Mouse (Mus musculus) stomach, embryonic 15.5 days (tissue): ENCODE results near the gene Gm4969. TPM values are rescaled to one million over a fixed set of nuclear protein-coding genes. Genes with fewer than 3 reads are reported as not detected.
A peak's percentile ranks its signal among the peaks of the same experiment; 100 is the strongest.

ENCODE experiments used
- ATAC-seq: fragments of 200-750 bp; cut with Nextera tagmentation; 2 replicates; pipeline ENCODE4 v1.8.0; 2017; ENCODE audit warnings: low read depth, moderate number of reproducible peaks, moderate TSS enrichment; ENCODE audit not compliant: insufficient read depth, low FRiP score
- H3K27ac ChIP-seq: fragments of 300-500 bp; sonication (generic); 2 replicates; pipeline ENCODE4 v1.5.1; 2015; ENCODE audit warnings: mild to moderate bottlenecking, inconsistent platforms
- H3K27me3 ChIP-seq: fragments of 300-500 bp; sonication (generic); replicated peaks from 2 replicates; pipeline ENCODE4 v1.6.1; 2015; ENCODE audit warnings: inconsistent platforms
- H3K36me3 ChIP-seq: fragments of 300-500 bp; sonication (generic); 2 replicates; pipeline ENCODE4 v1.6.1; 2015; ENCODE audit warnings: inconsistent platforms
- H3K4me1 ChIP-seq: fragments of 300-500 bp; sonication (generic); 2 replicates; pipeline ENCODE4 v1.6.1; 2015; ENCODE audit warnings: inconsistent platforms
- H3K4me2 ChIP-seq: fragments of 300-500 bp; sonication (generic); 2 replicates; pipeline ENCODE4 v1.6.1; 2015; ENCODE audit warnings: mild to moderate bottlenecking, inconsistent platforms
- H3K4me3 ChIP-seq: fragments of 300-500 bp; sonication (generic); replicated peaks from 2 replicates; pipeline ENCODE4 v1.5.1; 2015; ENCODE audit warnings: inconsistent platforms
- H3K9ac ChIP-seq: fragments of 300-500 bp; sonication (generic); 2 replicates; pipeline ENCODE4 v1.6.1; 2015; ENCODE audit warnings: inconsistent platforms
- H3K9me3 ChIP-seq: fragments of 300-500 bp; sonication (generic); 2 replicates; pipeline ENCODE4 v1.6.1; 2016; ENCODE audit warnings: inconsistent platforms
- WGBS: fragments of 180-500 bp; shearing (Covaris S2); methylation state at CpG from one replicate; pipeline ENCODE4 v1.1.7; 2015; 5-methylcytosine and 5-hydroxymethylcytosine counted together
- polyA plus RNA-seq: library from polyadenylated mRNA; unstranded; fragments of >200 nt; fragmentation: Nextera tagmentation; extraction: Ambion mirVana; gene quantifications from 2 replicates; pipeline ENCODE4 v1.2.1, GENCODE M21; 2015

The Gm4969 gene
- polyA plus RNA-seq: 2.8 and 3.2 TPM in 2 replicates

DNA sequence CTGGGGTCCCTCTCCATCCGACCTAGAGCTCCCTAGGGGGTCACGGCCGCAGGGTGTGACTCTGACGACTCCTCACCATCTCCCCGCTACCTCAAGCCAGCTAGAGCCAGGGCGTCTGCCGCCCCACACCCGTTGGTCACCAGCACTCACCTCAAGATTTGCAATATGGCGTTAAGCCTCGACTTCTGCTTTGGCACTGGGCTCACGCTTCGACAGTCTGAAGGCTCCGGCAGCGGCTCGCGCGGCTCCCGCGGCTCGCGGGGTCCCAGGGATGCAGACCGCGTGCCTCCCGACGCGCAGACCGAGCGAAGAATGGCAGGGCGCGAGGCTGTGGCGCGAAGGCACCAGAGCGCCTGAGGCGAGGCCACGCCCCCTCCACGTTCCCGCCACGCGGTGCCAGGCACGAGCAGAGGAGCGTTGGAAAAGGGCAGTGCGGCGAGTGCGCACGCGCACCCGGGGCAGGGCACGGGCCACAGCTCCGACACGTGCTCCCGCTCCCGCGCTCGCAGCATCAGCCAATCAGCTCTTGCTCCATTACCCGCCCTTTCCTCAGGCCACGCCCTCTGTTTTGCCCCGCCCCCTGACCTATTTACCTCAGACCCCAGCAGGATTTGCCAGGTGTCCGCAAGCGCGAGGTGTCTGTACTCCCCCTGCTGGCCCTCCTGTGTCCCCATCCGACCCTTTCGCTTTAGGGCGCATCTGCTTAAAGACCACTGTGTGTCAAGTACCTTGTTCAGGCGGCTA, at the start of gene Gm4969:
Gm4969 (minus strand) TSS at position 341 of the 744 bp plus-strand sequence.
- Histone ChIP-seq H3K36me3 (no peaks in the 10 kb centered on the region), H3K27ac (no peak within 1 kb of the TSS), H3K9me3 (no peaks in the 10 kb centered on the region; the same call in 1 of the 2 replicates), H3K27me3 (no peaks in the 10 kb centered on the region), H3K4me3 (peak within 1 kb of the TSS; percentile 32), H3K9ac (no peak within 1 kb of the TSS), H3K4me1 (peaks cover 23% of the 10 kb centered on the region), H3K4me2 (peak within 1 kb of the TSS; percentile 59)
- peak; percentile 15; the same call in 1 of the 2 replicates for ATAC-seq
- WGBS: 22% methylated on average over 64 of the region's 64 CpGs

- Histone ChIP-seq H3K36me3 (no peaks in the 10 kb centered on the region), H3K27me3 (peaks cover 6% of the 10 kb centered on the region), H3K4me1 (peaks cover 32% of the 10 kb centered on the region), H3K9ac (no peak overlapping the region), H3K27ac (no peak overlapping the region), H3K4me3 (no peak overlapping the region), H3K4me2 (no peak overlapping the region), H3K9me3 (no peaks in the 10 kb centered on the region)
- no peak for ATAC-seq
- WGBS: 87% methylated on average over 3 of the region's 3 CpGs
These were observed 48.8 kb upstream of the Gm4969 start for GRCm38 (mm10) chr7:19166990-19167389.

DNA sequence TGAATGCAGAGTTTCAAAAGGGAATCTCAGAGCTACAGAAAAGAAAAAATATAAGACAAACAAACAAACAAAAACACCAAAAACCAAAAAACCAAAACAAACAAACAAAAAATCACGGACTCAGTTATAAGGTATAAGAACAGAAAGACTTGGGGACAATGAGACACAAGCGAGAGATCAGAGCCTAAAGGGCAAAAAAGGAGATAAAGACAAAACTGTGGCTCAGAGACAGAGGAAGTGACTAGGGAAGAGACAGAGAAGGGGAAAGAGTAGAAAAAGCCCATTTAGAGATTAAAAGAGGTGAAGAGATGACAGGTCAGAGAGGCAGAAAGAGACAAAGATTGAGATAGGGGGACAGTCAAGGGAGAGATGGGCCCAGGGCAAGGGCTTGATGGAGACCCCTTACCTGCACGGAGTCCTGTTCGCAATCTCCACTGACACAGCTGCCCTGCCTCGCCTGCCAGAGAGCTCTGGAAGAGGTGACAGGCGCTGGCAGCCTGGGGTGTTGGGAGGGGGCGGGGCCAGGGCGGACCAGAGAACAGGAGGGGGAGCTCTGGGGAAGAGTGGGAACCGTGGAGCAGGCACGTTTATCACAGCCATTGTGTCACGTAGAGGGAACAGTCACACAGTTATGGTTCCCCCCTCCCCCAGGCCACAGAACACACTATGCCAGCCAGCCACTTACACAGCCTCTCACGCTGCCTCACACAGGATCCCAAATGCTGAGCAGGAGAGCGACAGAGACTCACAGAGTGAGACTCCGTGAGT, 47.7 kb upstream of the Gm4969 start, which contains the start of gene Gipr:
Gipr (minus strand) TSS at position 472 of the 768 bp plus-strand sequence.
- Histone ChIP-seq H3K36me3 (no peaks in the 10 kb centered on the region), H3K27ac (0 out of 2 replicates have a peak within 1 kb of the TSS, but pooled peaks have one; percentile 12), H3K9ac (no peak within 1 kb of the TSS), H3K4me2 (peak within 1 kb of the TSS; percentile 36), H3K4me3 (peak within 1 kb of the TSS; percentile 10), H3K9me3 (no peaks in the 10 kb centered on the region), H3K27me3 (peaks cover 6% of the 10 kb centered on the region), H3K4me1 (peaks cover 29% of the 10 kb centered on the region)
- peak; percentile 44 for ATAC-seq
- 10% methylated on average over 14 of the region's 14 CpGs for WGBS

GRCm38 (mm10) chr7:19164978-19165377, 46.8 kb upstream of the Gm4969 start:
- peaks cover 6% of the 10 kb centered on the region for H3K27me3 ChIP-seq
- peak overlapping the region; percentile 36 for H3K4me2 ChIP-seq
- no peak overlapping the region for H3K9ac ChIP-seq
- peaks cover 27% of the 10 kb centered on the region for H3K4me1 ChIP-seq
- ATAC-seq: peak; percentile 59
- no peak overlapping the region for H3K27ac ChIP-seq
- H3K9me3 ChIP-seq: no peaks in the 10 kb centered on the region
- 4% methylated on average over 13 of the region's 13 CpGs for WGBS
- no peaks in the 10 kb centered on the region for H3K36me3 ChIP-seq
- H3K4me3 ChIP-seq: 0 out of 2 replicates have a peak overlapping the region, but pooled peaks have one; percentile 7

- 0% methylated on average over 6 of the region's 6 CpGs for WGBS
- peak; percentile 41; the same call in 1 of the 2 replicates for ATAC-seq
- Histone ChIP-seq H3K27ac (no peak overlapping the region), H3K9ac (no peak overlapping the region), H3K36me3 (no peaks in the 10 kb centered on the region), H3K4me2 (peak overlapping the region; percentile 36), H3K4me3 (0 out of 2 replicates have a peak overlapping the region, but pooled peaks have one; percentile 7), H3K9me3 (no peaks in the 10 kb centered on the region), H3K4me1 (peaks cover 34% of the 10 kb centered on the region), H3K27me3 (peaks cover 14% of the 10 kb centered on the region)
These were observed 46.0 kb upstream of the Gm4969 start for GRCm38 (mm10) chr7:19164189-19164588.

GRCm38 (mm10) chr7:19163752-19164151, 45.6 kb upstream of the Gm4969 start:
- peaks cover 16% of the 10 kb centered on the region for H3K27me3 ChIP-seq

GRCm38 (mm10) chr7:19162928-19163327, 44.8 kb upstream of the Gm4969 start:
- Histone ChIP-seq H3K4me3 (no peak overlapping the region), H3K9me3 (no peaks in the 10 kb centered on the region), H3K4me2 (no peak overlapping the region), H3K9ac (no peak overlapping the region), H3K36me3 (no peaks in the 10 kb centered on the region), H3K27me3 (peaks cover 16% of the 10 kb centered on the region), H3K4me1 (peaks cover 34% of the 10 kb centered on the region), H3K27ac (no peak overlapping the region)
- 84% methylated on average over 7 of the region's 7 CpGs for WGBS
- ATAC-seq: no peak

More at GRCm38 (mm10) chr7:19163752-19164151, 45.6 kb upstream of the Gm4969 start:
- Histone ChIP-seq H3K27ac (no peak overlapping the region), H3K4me1 (peaks cover 34% of the 10 kb centered on the region), H3K4me2 (peak overlapping the region; percentile 36), H3K4me3 (no peak overlapping the region), H3K36me3 (no peaks in the 10 kb centered on the region), H3K9ac (no peak overlapping the region), H3K9me3 (no peaks in the 10 kb centered on the region)
- no peak for ATAC-seq
- 26% methylated on average over 12 of the region's 12 CpGs for WGBS

- H3K9me3 ChIP-seq: no peaks in the 10 kb centered on the region
- peaks cover 15% of the 10 kb centered on the region for H3K27me3 ChIP-seq
- H3K4me3 ChIP-seq: peak overlapping the region; percentile 42
- peak; percentile 60; the same call in 1 of the 2 replicates for ATAC-seq
- H3K9ac ChIP-seq: no peak overlapping the region
- peak overlapping the region; percentile 73 for H3K4me2 ChIP-seq
- 2% methylated on average over 20 of the region's 20 CpGs for WGBS
- H3K36me3 ChIP-seq: no peaks in the 10 kb centered on the region
- H3K27ac ChIP-seq: no peak overlapping the region
- H3K4me1 ChIP-seq: peaks cover 40% of the 10 kb centered on the region
These were observed 41.9 kb upstream of the Gm4969 start for GRCm38 (mm10) chr7:19160115-19160514.

DNA sequence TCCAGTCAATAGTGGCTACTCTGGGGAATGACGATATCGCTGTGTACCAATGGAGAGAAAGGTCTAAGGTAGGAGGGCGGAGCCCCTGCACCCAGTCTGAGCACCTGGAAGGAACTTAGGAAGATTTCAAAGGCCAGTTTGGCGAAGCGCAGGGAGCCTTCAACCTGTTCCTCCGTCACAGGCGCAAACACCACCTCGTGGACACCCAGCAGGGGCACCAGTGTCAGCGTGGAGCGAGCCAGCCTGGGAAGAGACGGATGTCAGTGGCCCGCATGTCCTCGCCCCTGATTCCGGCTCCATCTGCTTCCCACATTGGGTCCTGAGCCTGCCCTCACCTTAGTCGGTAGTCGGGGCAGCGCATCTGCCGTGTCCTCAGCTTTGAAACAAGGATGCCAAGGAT, 41.2 kb upstream of the Gm4969 start:
- peaks cover 34% of the 10 kb centered on the region for H3K4me1 ChIP-seq
- no peaks in the 10 kb centered on the region for H3K9me3 ChIP-seq
- no peak for ATAC-seq
- WGBS: 10% methylated on average over 18 of the region's 18 CpGs
- H3K4me2 ChIP-seq: peak overlapping the region; percentile 73
- H3K27me3 ChIP-seq: peaks cover 10% of the 10 kb centered on the region
- no peak overlapping the region for H3K9ac ChIP-seq
- 0 out of 2 replicates have a peak, but pooled peaks cover 3% of the 10 kb centered on the region for H3K36me3 ChIP-seq
- H3K4me3 ChIP-seq: peak overlapping the region; percentile 42
- no peak overlapping the region for H3K27ac ChIP-seq

- no peak for ATAC-seq
- no peak overlapping the region for H3K4me3 ChIP-seq
- 0 out of 2 replicates have a peak, but pooled peaks cover 3% of the 10 kb centered on the region for H3K36me3 ChIP-seq
- H3K9ac ChIP-seq: no peak overlapping the region
- peaks cover 28% of the 10 kb centered on the region for H3K4me1 ChIP-seq
- H3K9me3 ChIP-seq: no peaks in the 10 kb centered on the region
- 60% methylated on average over 11 of the region's 11 CpGs for WGBS
- peaks cover 10% of the 10 kb centered on the region for H3K27me3 ChIP-seq
- H3K27ac ChIP-seq: no peak overlapping the region
- no peak overlapping the region for H3K4me2 ChIP-seq
These were observed 40.4 kb upstream of the Gm4969 start for GRCm38 (mm10) chr7:19158601-19159000.

- 6% methylated on average over 30 of the region's 30 CpGs for WGBS
- peaks cover 10% of the 10 kb centered on the region for H3K27me3 ChIP-seq
- peaks cover 27% of the 10 kb centered on the region for H3K4me1 ChIP-seq
- H3K36me3 ChIP-seq: peaks cover 10% of the 10 kb centered on the region; the same call in 1 of the 2 replicates
- ATAC-seq: peak; percentile 54; the same call in 1 of the 2 replicates
- no peak overlapping the region for H3K4me3 ChIP-seq
- peak overlapping the region; percentile 48 for H3K27ac ChIP-seq
- H3K9me3 ChIP-seq: no peaks in the 10 kb centered on the region
- no peak overlapping the region; the same call in 1 of the 2 replicates for H3K9ac ChIP-seq
- H3K4me2 ChIP-seq: peak overlapping the region; percentile 29
These were observed 39.1 kb upstream of the Gm4969 start for GRCm38 (mm10) chr7:19157160-19157800.
